Mouse (Mus musculus): ENCODE data around the gene H2afy2.

The H2afy2 gene

GRCm38 (mm10) chr10:61783621-61784251, at the start of gene H2afy2:
Gene H2afy2 (minus strand): TSS chr10:61784147.
- peak; percentile 46 for DNase-seq (ENCODE audit: low spot score)

GRCm38 (mm10) chr10:61832713-61833112, 48.8 kb upstream of the H2afy2 start:
- DNase-seq (ENCODE audit: low spot score), result peak; percentile 29

- no peak for DNase-seq (ENCODE audit: low spot score)
Observed at GRCm38 (mm10) chr10:61831741-61832140, 47.8 kb upstream of the H2afy2 start.

- no peak for DNase-seq (ENCODE audit: low spot score)
Observed at GRCm38 (mm10) chr10:61831251-61831650, 47.3 kb upstream of the H2afy2 start.

GRCm38 (mm10) chr10:61830817-61831216, 46.9 kb upstream of the H2afy2 start:
- DNase-seq (ENCODE audit: low spot score), result no peak

- no peak for DNase-seq (ENCODE audit: low spot score)
Observed at GRCm38 (mm10) chr10:61829046-61829445, 45.1 kb upstream of the H2afy2 start.

GRCm38 (mm10) chr10:61827950-61828936, 44.3 kb upstream of the H2afy2 start:
- DNase-seq (ENCODE audit: low spot score), result no peak

GRCm38 (mm10) chr10:61826753-61827435, 42.9 kb upstream of the H2afy2 start:
- no peak for DNase-seq (ENCODE audit: low spot score)

GRCm38 (mm10) chr10:61825979-61826752, 42.2 kb upstream of the H2afy2 start:
- no peak for DNase-seq (ENCODE audit: low spot score)

- DNase-seq (ENCODE audit: low spot score), result no peak
Observed at GRCm38 (mm10) chr10:61825536-61825935, 41.6 kb upstream of the H2afy2 start.

GRCm38 (mm10) chr10:61823731-61824115, 39.8 kb upstream of the H2afy2 start:
- no peak for DNase-seq (ENCODE audit: low spot score)

GRCm38 (mm10) chr10:61822968-61823730, 39.2 kb upstream of the H2afy2 start:
- no peak for DNase-seq (ENCODE audit: low spot score)

- no peak for DNase-seq (ENCODE audit: low spot score)
Observed at GRCm38 (mm10) chr10:61820050-61820449, 36.1 kb upstream of the H2afy2 start.

- DNase-seq (ENCODE audit: low spot score), result no peak
Observed at GRCm38 (mm10) chr10:61811987-61812386, 28.0 kb upstream of the H2afy2 start.

- no peak for DNase-seq (ENCODE audit: low spot score)
Observed at GRCm38 (mm10) chr10:61798133-61798576, 14.2 kb upstream of the H2afy2 start.

GRCm38 (mm10) chr10:61795458-61795857, 11.5 kb upstream of the H2afy2 start:
- no peak for DNase-seq (ENCODE audit: low spot score)

GRCm38 (mm10) chr10:61794971-61795370, 11.0 kb upstream of the H2afy2 start:
- DNase-seq (ENCODE audit: low spot score), result no peak

- DNase-seq (ENCODE audit: low spot score), result no peak
Observed at GRCm38 (mm10) chr10:61793015-61793414, 9.1 kb upstream of the H2afy2 start.

GRCm38 (mm10) chr10:61788499-61788898, 4.6 kb upstream of the H2afy2 start:
- no peak for DNase-seq (ENCODE audit: low spot score)

GRCm38 (mm10) chr10:61787541-61788313, 3.8 kb upstream of the H2afy2 start:
- DNase-seq (ENCODE audit: low spot score), result no peak
